Mouse (Mus musculus): Measurements from ENCODE around the gene Endou. TPM values are rescaled to one million over a fixed set of nuclear protein-coding genes. Genes with fewer than 3 reads are reported as not detected.

The Endou gene
- polyA plus RNA-seq, 1 experiment from 2014 or later: 0.15 TPM

- H3K9ac ChIP-seq (replicated peaks): peak overlapping the region; percentile 46
- H3K9me3 ChIP-seq (replicated peaks): no peaks in the 10 kb centered on the region
- ATAC-seq (ENCODE audit: low FRiP score): 0 out of 2 replicates have a peak, but pooled peaks have one; percentile 9
- H3K36me3 ChIP-seq: no peaks in the 10 kb centered on the region
- H3K27me3 ChIP-seq (replicated peaks): peaks cover 11% of the 10 kb centered on the region
- 6% methylated on average over 23 of the region's 23 CpGs for WGBS
- peak overlapping the region; percentile 46 for H3K4me3 ChIP-seq (replicated peaks)
- H3K4me2 ChIP-seq: peak overlapping the region; percentile 90
- H3K4me1 ChIP-seq: peaks cover 45% of the 10 kb centered on the region
- peak overlapping the region; percentile 72 for H3K27ac ChIP-seq (replicated peaks)
Observed at GRCm38 (mm10) chr15:97766594-97767279, 35.6 kb upstream of the Endou start.

GRCm38 (mm10) chr15:97766194-97766593, 35.1 kb upstream of the Endou start:
- peak overlapping the region; percentile 72 for H3K27ac ChIP-seq (replicated peaks)
- peak; percentile 35; the same call in 1 of the 2 replicates for ATAC-seq (ENCODE audit: low FRiP score)
- H3K4me1 ChIP-seq: peaks cover 45% of the 10 kb centered on the region
- H3K36me3 ChIP-seq: no peaks in the 10 kb centered on the region
- H3K9me3 ChIP-seq (replicated peaks): no peaks in the 10 kb centered on the region
- WGBS: 5% methylated on average over 8 of the region's 8 CpGs
- peaks cover 11% of the 10 kb centered on the region for H3K27me3 ChIP-seq (replicated peaks)
- H3K9ac ChIP-seq (replicated peaks): peak overlapping the region; percentile 46
- peak overlapping the region; percentile 46 for H3K4me3 ChIP-seq (replicated peaks)
- peak overlapping the region; percentile 90 for H3K4me2 ChIP-seq

- H3K4me1 ChIP-seq: peaks cover 45% of the 10 kb centered on the region
- 33% methylated on average over 13 of the region's 13 CpGs for WGBS
- 0 out of 2 replicates have a peak, but pooled peaks cover 4% of the 10 kb centered on the region for H3K36me3 ChIP-seq
- peaks cover 10% of the 10 kb centered on the region for H3K27me3 ChIP-seq (replicated peaks)
- H3K4me3 ChIP-seq (replicated peaks): peak overlapping the region; percentile 17; the same call in 1 of the 2 replicates
- peak overlapping the region; percentile 60; the same call in 1 of the 2 replicates for H3K27ac ChIP-seq (replicated peaks)
- no peaks in the 10 kb centered on the region for H3K9me3 ChIP-seq (replicated peaks)
- no peak overlapping the region for H3K9ac ChIP-seq (replicated peaks)
- peak overlapping the region; percentile 90 for H3K4me2 ChIP-seq
- ATAC-seq (ENCODE audit: low FRiP score): no peak
Observed at GRCm38 (mm10) chr15:97765090-97765794, 34.1 kb upstream of the Endou start.

GRCm38 (mm10) chr15:97764532-97764931, 33.4 kb upstream of the Endou start:
- peaks cover 45% of the 10 kb centered on the region for H3K4me1 ChIP-seq
- H3K36me3 ChIP-seq: peaks cover 7% of the 10 kb centered on the region; the same call in 1 of the 2 replicates
- peaks cover 3% of the 10 kb centered on the region for H3K27me3 ChIP-seq (replicated peaks)
- no peaks in the 10 kb centered on the region for H3K9me3 ChIP-seq (replicated peaks)
- H3K4me2 ChIP-seq: no peak overlapping the region
- H3K9ac ChIP-seq (replicated peaks): no peak overlapping the region
- ATAC-seq (ENCODE audit: low FRiP score): no peak
- H3K4me3 ChIP-seq (replicated peaks): no peak overlapping the region
- H3K27ac ChIP-seq (replicated peaks): no peak overlapping the region
- WGBS: 83% methylated on average over 2 of the region's 2 CpGs

- ATAC-seq (ENCODE audit: low FRiP score): no peak
- H3K27ac ChIP-seq (replicated peaks): no peak overlapping the region
- H3K9me3 ChIP-seq (replicated peaks): no peaks in the 10 kb centered on the region
- H3K36me3 ChIP-seq: peaks cover 15% of the 10 kb centered on the region; the same call in 1 of the 2 replicates
- H3K4me2 ChIP-seq: no peak overlapping the region
- WGBS: 60% methylated on average over 9 of the region's 9 CpGs
- H3K4me3 ChIP-seq (replicated peaks): no peak overlapping the region
- no peak overlapping the region for H3K9ac ChIP-seq (replicated peaks)
- no peaks in the 10 kb centered on the region; the same call in 1 of the 2 replicates for H3K27me3 ChIP-seq (replicated peaks)
- peaks cover 41% of the 10 kb centered on the region for H3K4me1 ChIP-seq
Observed at GRCm38 (mm10) chr15:97763256-97764049, 32.3 kb upstream of the Endou start.

GRCm38 (mm10) chr15:97762733-97763132, 31.6 kb upstream of the Endou start:
- no peaks in the 10 kb centered on the region; the same call in 1 of the 2 replicates for H3K27me3 ChIP-seq (replicated peaks)

GRCm38 (mm10) chr15:97761438-97761837, 30.3 kb upstream of the Endou start:
- Histone ChIP-seq H3K4me2 (no peak overlapping the region), H3K9me3 (replicated peaks) (no peaks in the 10 kb centered on the region), H3K27ac (replicated peaks) (no peak overlapping the region), H3K4me3 (replicated peaks) (no peak overlapping the region), H3K36me3 (peaks cover 24% of the 10 kb centered on the region), H3K9ac (replicated peaks) (no peak overlapping the region), H3K4me1 (peaks cover 20% of the 10 kb centered on the region), H3K27me3 (replicated peaks) (no peaks in the 10 kb centered on the region)
- ATAC-seq (ENCODE audit: low FRiP score): no peak
- 55% methylated on average over 13 of the region's 13 CpGs for WGBS

More at GRCm38 (mm10) chr15:97762733-97763132, 31.6 kb upstream of the Endou start:
- Histone ChIP-seq H3K9ac (replicated peaks) (no peak overlapping the region), H3K4me2 (no peak overlapping the region), H3K4me1 (peaks cover 33% of the 10 kb centered on the region), H3K4me3 (replicated peaks) (no peak overlapping the region), H3K36me3 (peaks cover 21% of the 10 kb centered on the region), H3K9me3 (replicated peaks) (no peaks in the 10 kb centered on the region), H3K27ac (replicated peaks) (no peak overlapping the region)
- no peak for ATAC-seq (ENCODE audit: low FRiP score)
- WGBS: 76% methylated on average over 9 of the region's 9 CpGs

- H3K4me3 ChIP-seq (replicated peaks): no peak overlapping the region
- 63% methylated on average over 5 of the region's 5 CpGs for WGBS
- no peak overlapping the region for H3K4me2 ChIP-seq
- no peaks in the 10 kb centered on the region for H3K27me3 ChIP-seq (replicated peaks)
- no peak overlapping the region for H3K27ac ChIP-seq (replicated peaks)
- peaks cover 17% of the 10 kb centered on the region for H3K4me1 ChIP-seq
- H3K9ac ChIP-seq (replicated peaks): no peak overlapping the region
- H3K36me3 ChIP-seq: peaks cover 24% of the 10 kb centered on the region
- ATAC-seq (ENCODE audit: low FRiP score): no peak
- H3K9me3 ChIP-seq (replicated peaks): no peaks in the 10 kb centered on the region
Observed at GRCm38 (mm10) chr15:97760952-97761351, 29.8 kb upstream of the Endou start.

GRCm38 (mm10) chr15:97760006-97760405, 28.9 kb upstream of the Endou start:
- Histone ChIP-seq H3K36me3 (peaks cover 24% of the 10 kb centered on the region), H3K9ac (replicated peaks) (no peak overlapping the region), H3K9me3 (replicated peaks) (no peaks in the 10 kb centered on the region), H3K27ac (replicated peaks) (no peak overlapping the region), H3K4me3 (replicated peaks) (no peak overlapping the region), H3K4me2 (no peak overlapping the region), H3K27me3 (replicated peaks) (no peaks in the 10 kb centered on the region), H3K4me1 (peaks cover 23% of the 10 kb centered on the region)
- 82% methylated on average over 9 of the region's 9 CpGs for WGBS
- no peak for ATAC-seq (ENCODE audit: low FRiP score)

GRCm38 (mm10) chr15:97755361-97755760, 24.2 kb upstream of the Endou start:
- Histone ChIP-seq H3K4me3 (replicated peaks) (no peak overlapping the region), H3K9me3 (replicated peaks) (no peaks in the 10 kb centered on the region), H3K4me1 (peaks cover 15% of the 10 kb centered on the region), H3K4me2 (no peak overlapping the region), H3K9ac (replicated peaks) (no peak overlapping the region), H3K27ac (replicated peaks) (no peak overlapping the region), H3K27me3 (replicated peaks) (no peaks in the 10 kb centered on the region), H3K36me3 (peaks cover 21% of the 10 kb centered on the region)
- no peak for ATAC-seq (ENCODE audit: low FRiP score)
- WGBS: 53% methylated on average over 8 of the region's 8 CpGs

- no peak for ATAC-seq (ENCODE audit: low FRiP score)
- 61% methylated on average over 6 of the region's 6 CpGs for WGBS
- no peak overlapping the region for H3K9ac ChIP-seq (replicated peaks)
- no peak overlapping the region for H3K4me2 ChIP-seq
- H3K4me1 ChIP-seq: peaks cover 20% of the 10 kb centered on the region
- no peak overlapping the region for H3K4me3 ChIP-seq (replicated peaks)
- H3K27me3 ChIP-seq (replicated peaks): no peaks in the 10 kb centered on the region
- no peaks in the 10 kb centered on the region for H3K9me3 ChIP-seq (replicated peaks)
- no peak overlapping the region for H3K27ac ChIP-seq (replicated peaks)
- H3K36me3 ChIP-seq: peaks cover 17% of the 10 kb centered on the region
Observed at GRCm38 (mm10) chr15:97754476-97754875, 23.3 kb upstream of the Endou start.
